Mouse (Mus musculus): ENCODE results near the gene Il4i1. TPM values are rescaled to one million over a fixed set of nuclear protein-coding genes. Genes with fewer than 3 reads are reported as not detected.

The Il4i1 gene
- polyA plus RNA-seq, 1 experiment, result not detected

DNA sequence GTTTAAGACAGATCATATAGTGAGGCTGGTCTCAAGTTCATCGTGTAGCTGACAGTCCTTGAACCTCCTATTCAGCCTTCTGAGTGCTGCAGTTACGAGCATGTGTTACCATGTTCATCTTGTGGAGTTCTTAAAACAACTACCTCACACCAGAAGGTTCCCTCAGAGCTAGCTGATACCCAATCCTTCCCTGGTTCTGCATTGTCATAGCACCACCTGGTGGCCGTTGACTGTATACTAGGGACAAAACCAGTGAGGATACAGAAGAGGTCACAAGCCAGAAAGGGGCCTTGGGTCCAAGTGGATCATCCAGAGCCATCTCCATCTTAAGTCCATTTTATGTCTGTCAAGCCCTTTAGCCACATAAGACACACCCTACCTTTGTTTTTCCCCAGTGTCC is 8.7 kb downstream of the Il4i1 start:
- Histone ChIP-seq H3K4me3 (ENCODE audit: insufficient read depth, low read depth, low read length) (no peak overlapping the region), H3K4me1 (ENCODE audit: control insufficient read depth, insufficient read depth, low read length) (peaks cover 4% of the 10 kb centered on the region; the same call in 1 of the 2 replicates), H3K27ac (ENCODE audit: insufficient read depth, low read depth, low read length) (no peak overlapping the region)
- TF ChIP-seq CTCF (IDR thresholded peaks at IDR 0.05; ENCODE audit: insufficient read depth, low read depth, low read length), result no peak
- 5% methylated on average over 3 of the region's 3 CpGs for WGBS

GRCm38 (mm10) chr7:44826771-44827170 is 10.6 kb downstream of the Il4i1 start:
- TF ChIP-seq POLR2A (IDR thresholded peaks at IDR 0.05; ENCODE audit: insufficient read depth, low read depth, low read length), result no peak
- no peak for TF ChIP-seq CTCF (IDR thresholded peaks at IDR 0.05; ENCODE audit: insufficient read depth, low read depth, low read length)
- H3K27ac ChIP-seq (ENCODE audit: insufficient read depth, low read depth, low read length), result no peak overlapping the region
- H3K4me1 ChIP-seq (ENCODE audit: control insufficient read depth, insufficient read depth, low read length), result 0 out of 2 replicates have a peak, but pooled peaks cover under 1% of the 10 kb centered on the region
- no peak overlapping the region for H3K4me3 ChIP-seq (ENCODE audit: insufficient read depth, low read depth, low read length)
- 81% methylated on average over 3 of the region's 3 CpGs for WGBS

DNA sequence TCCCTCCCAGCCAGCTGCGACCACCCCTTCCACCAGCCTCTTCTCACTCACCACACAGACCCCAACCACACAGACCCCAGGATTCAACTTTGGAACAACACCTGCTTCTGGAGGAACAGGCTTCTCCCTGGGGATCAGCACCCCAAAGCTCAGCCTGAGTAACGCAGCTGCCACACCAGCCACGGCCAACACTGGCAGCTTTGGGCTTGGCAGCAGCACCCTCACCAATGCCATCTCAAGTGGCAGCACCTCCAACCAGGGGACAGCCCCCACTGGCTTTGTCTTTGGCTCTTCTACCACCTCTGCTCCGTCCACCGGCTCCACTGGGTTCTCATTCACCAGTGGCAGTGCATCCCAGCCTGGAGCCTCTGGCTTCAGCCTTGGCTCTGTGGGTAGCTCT is 12.5 kb downstream of the Il4i1 start:
- H3K4me1 ChIP-seq (ENCODE audit: control insufficient read depth, insufficient read depth, low read length), result no peaks in the 10 kb centered on the region
- TF ChIP-seq CTCF (IDR thresholded peaks at IDR 0.05; ENCODE audit: insufficient read depth, low read depth, low read length) (no peak), POLR2A (IDR thresholded peaks at IDR 0.05; ENCODE audit: insufficient read depth, low read depth, low read length) (no peak)
- H3K27ac ChIP-seq (ENCODE audit: insufficient read depth, low read depth, low read length), result no peak overlapping the region
- H3K4me3 ChIP-seq (ENCODE audit: insufficient read depth, low read depth, low read length), result no peak overlapping the region
- 81% methylated on average over 5 of the region's 5 CpGs for WGBS

- 65% methylated on average over 4 of the region's 4 CpGs for WGBS
- Histone ChIP-seq H3K4me1 (ENCODE audit: control insufficient read depth, insufficient read depth, low read length) (no peaks in the 10 kb centered on the region), H3K27ac (ENCODE audit: insufficient read depth, low read depth, low read length) (no peak overlapping the region), H3K4me3 (ENCODE audit: insufficient read depth, low read depth, low read length) (no peak overlapping the region)
- no peak for TF ChIP-seq POLR2A (IDR thresholded peaks at IDR 0.05; ENCODE audit: insufficient read depth, low read depth, low read length)
- TF ChIP-seq CTCF (IDR thresholded peaks at IDR 0.05; ENCODE audit: insufficient read depth, low read depth, low read length), result no peak
These were observed 16.6 kb downstream of the Il4i1 start for GRCm38 (mm10) chr7:44832763-44833162.

- Histone ChIP-seq H3K4me1 (ENCODE audit: control insufficient read depth, insufficient read depth, low read length) (peaks cover 15% of the 10 kb centered on the region; the same call in 1 of the 2 replicates), H3K4me3 (ENCODE audit: insufficient read depth, low read depth, low read length) (no peak overlapping the region), H3K27ac (ENCODE audit: insufficient read depth, low read depth, low read length) (no peak overlapping the region)
- TF ChIP-seq CTCF (IDR thresholded peaks at IDR 0.05; ENCODE audit: insufficient read depth, low read depth, low read length) (no peak), POLR2A (IDR thresholded peaks at IDR 0.05; ENCODE audit: insufficient read depth, low read depth, low read length) (no peak)
- 96% methylated on average over 1 of the region's 1 CpGs for WGBS
These were observed 19.3 kb downstream of the Il4i1 start for GRCm38 (mm10) chr7:44835373-44836015.

GRCm38 (mm10) chr7:44836016-44836404 is 19.8 kb downstream of the Il4i1 start:
- peaks cover 15% of the 10 kb centered on the region; the same call in 1 of the 2 replicates for H3K4me1 ChIP-seq (ENCODE audit: control insufficient read depth, insufficient read depth, low read length)
- WGBS, result 55% methylated on average over 3 of the region's 3 CpGs
- TF ChIP-seq POLR2A (IDR thresholded peaks at IDR 0.05; ENCODE audit: insufficient read depth, low read depth, low read length) (no peak), CTCF (IDR thresholded peaks at IDR 0.05; ENCODE audit: insufficient read depth, low read depth, low read length) (no peak)
- no peak overlapping the region for H3K27ac ChIP-seq (ENCODE audit: insufficient read depth, low read depth, low read length)
- H3K4me3 ChIP-seq (ENCODE audit: insufficient read depth, low read depth, low read length), result no peak overlapping the region

DNA sequence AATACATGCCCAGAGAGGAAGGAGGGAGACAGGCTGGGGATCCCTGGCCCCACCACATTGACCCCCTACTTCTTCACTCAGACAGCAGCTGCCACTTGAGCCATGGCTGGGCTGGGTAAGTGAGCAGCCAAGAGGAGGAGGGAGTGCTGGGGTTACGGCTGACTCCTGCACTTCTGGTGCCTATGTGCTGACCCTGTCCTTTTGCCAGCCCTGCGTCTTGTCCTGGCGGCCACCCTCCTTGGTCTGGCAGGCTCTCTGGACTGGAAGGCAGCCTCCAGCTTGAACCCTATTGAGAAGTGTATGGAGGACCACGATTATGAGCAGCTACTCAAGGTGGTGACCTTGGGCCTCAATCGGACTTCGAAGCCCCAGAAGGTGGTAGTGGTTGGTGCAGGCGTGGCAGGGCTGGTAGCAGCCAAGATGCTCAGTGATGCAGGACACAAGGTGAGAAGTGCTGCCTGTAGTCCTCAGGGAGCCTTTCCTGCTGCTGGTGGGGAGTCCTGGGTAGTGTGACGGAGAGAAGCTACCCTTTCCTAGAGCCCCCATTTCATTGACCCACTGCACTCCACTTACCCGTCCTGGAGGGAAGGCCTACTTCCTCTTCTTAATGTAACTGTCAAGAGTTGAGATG is 20.4 kb downstream of the Il4i1 start:
- TF ChIP-seq CTCF (IDR thresholded peaks at IDR 0.05; ENCODE audit: insufficient read depth, low read depth, low read length), result no peak
- no peak for TF ChIP-seq POLR2A (IDR thresholded peaks at IDR 0.05; ENCODE audit: insufficient read depth, low read depth, low read length)
- Histone ChIP-seq H3K4me3 (ENCODE audit: insufficient read depth, low read depth, low read length) (no peak overlapping the region), H3K27ac (ENCODE audit: insufficient read depth, low read depth, low read length) (no peak overlapping the region), H3K4me1 (ENCODE audit: control insufficient read depth, insufficient read depth, low read length) (peaks cover 15% of the 10 kb centered on the region; the same call in 1 of the 2 replicates)
- 82% methylated on average over 9 of the region's 9 CpGs for WGBS

DNA sequence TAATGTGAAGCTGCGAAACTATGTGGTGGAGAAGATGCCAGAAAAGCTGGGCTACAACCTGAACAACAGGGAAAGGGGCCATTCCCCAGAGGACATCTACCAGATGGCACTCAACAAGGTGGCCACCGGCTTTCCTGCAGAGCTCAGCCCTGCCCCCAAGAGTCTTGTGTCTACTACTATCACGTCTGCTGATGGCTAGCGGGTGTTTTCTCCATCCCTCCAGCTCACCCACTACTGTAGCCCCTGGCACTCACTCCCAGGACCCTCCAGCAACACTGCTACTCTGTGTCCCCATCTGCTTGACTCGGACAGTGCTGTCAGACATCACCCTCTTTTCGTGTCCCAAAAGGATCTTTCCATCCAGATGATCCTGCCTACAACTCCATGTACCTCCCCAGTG is 21.9 kb downstream of the Il4i1 start:
- no peak overlapping the region for H3K27ac ChIP-seq (ENCODE audit: insufficient read depth, low read depth, low read length)
- TF ChIP-seq CTCF (IDR thresholded peaks at IDR 0.05; ENCODE audit: insufficient read depth, low read depth, low read length) (no peak), POLR2A (IDR thresholded peaks at IDR 0.05; ENCODE audit: insufficient read depth, low read depth, low read length) (no peak)
- WGBS, result 87% methylated on average over 6 of the region's 6 CpGs
- H3K4me3 ChIP-seq (ENCODE audit: insufficient read depth, low read depth, low read length), result no peak overlapping the region
- peaks cover 15% of the 10 kb centered on the region; the same call in 1 of the 2 replicates for H3K4me1 ChIP-seq (ENCODE audit: control insufficient read depth, insufficient read depth, low read length)

GRCm38 (mm10) chr7:44839171-44839490 is 22.9 kb downstream of the Il4i1 start:
- TF ChIP-seq POLR2A (IDR thresholded peaks at IDR 0.05; ENCODE audit: insufficient read depth, low read depth, low read length) (no peak), CTCF (IDR thresholded peaks at IDR 0.05; ENCODE audit: insufficient read depth, low read depth, low read length) (no peak)
- 61% methylated on average over 11 of the region's 11 CpGs for WGBS
- H3K4me3 ChIP-seq (ENCODE audit: insufficient read depth, low read depth, low read length), result no peak overlapping the region
- no peak overlapping the region for H3K27ac ChIP-seq (ENCODE audit: insufficient read depth, low read depth, low read length)
- H3K4me1 ChIP-seq (ENCODE audit: control insufficient read depth, insufficient read depth, low read length), result peaks cover 15% of the 10 kb centered on the region; the same call in 1 of the 2 replicates

Measured in olfactory bulb, adult 2 months (tissue).